Mouse (Mus musculus): Measurements from ENCODE around the gene Plxnb3. TPM values are rescaled to one million over a fixed set of nuclear protein-coding genes. Genes with fewer than 3 reads are reported as not detected.

Plxnb3 gene
- 0.95 and 1.9 TPM in 2 replicates for polyA plus RNA-seq (2012; rRNA removed)

DNA sequence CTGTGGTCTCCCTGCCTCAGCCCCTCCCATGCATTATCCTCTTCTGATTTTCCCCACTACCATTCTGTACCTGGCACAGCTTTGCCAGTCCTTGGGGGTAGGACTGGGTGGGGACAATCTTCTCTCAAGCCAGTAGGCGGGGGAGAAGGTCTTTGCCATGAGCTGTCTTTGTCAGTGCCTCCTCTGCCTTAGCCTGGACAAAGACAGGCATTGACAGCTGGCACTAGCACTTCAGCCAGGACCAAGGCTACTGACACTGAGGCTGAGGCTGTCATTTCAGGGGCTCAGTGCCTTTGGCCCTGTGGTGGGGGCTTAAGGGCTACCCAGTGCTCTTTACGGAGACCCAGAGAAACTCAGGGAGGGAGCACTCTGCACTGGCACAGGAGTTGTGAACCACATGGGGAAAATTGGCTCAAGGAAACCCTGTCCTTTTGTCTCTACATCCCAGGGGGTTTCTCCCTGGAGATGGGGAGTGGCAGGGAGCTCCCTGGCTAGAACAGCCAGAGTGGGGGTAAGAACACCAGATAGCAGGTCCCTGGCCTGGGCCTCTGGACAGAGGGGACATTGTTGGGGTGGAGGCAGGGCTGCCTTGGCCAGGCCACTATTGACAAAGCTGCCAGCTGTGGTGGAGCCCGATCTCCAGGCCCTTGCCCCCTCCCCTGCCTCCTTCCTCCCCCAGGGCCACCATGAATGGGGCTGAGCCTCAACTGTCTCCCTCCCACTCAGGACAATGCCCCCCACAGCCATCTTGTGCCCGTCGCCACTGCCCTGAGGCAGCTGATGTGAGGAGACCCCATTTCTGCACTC lies at the start of gene Plxnb3:
TSS of gene Plxnb3 (plus strand) at position 757 of the 807 bp plus-strand sequence.

DNA sequence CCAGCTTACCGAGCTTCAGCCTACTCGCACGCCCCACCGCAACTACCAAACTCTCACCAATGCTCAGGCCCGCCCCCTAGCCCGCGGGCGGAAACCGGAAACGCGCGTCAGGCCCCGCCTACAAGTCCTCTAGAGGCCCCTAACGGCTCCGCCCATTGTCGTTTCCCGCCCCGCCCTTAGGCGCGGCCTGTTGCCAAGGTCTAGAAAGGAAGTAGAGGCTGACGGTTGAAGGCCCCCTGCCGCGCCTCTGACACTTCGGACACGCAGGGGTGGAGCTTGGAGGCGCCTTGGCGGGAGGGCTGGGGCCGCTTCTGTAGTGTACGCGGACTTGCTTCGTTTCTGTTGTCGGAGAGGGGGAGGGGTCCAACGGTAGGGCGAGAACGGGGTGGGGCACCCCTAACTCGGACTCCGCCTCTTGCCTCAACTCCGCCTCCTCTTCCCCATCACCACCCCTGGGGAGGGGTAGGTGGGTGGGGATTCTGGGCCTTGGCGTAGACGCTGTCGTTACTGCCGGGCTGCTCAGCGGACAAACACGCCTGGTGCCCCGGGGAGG lies 40.7 kb upstream of the Plxnb3 start, which contains the start of the genes Bcap31 and Abcd1:
TSS of gene Bcap31 (minus strand) at position 67 of the 553 bp plus-strand sequence.
TSS of gene Abcd1 (plus strand) at position 489 of the 553 bp plus-strand sequence.

DNA sequence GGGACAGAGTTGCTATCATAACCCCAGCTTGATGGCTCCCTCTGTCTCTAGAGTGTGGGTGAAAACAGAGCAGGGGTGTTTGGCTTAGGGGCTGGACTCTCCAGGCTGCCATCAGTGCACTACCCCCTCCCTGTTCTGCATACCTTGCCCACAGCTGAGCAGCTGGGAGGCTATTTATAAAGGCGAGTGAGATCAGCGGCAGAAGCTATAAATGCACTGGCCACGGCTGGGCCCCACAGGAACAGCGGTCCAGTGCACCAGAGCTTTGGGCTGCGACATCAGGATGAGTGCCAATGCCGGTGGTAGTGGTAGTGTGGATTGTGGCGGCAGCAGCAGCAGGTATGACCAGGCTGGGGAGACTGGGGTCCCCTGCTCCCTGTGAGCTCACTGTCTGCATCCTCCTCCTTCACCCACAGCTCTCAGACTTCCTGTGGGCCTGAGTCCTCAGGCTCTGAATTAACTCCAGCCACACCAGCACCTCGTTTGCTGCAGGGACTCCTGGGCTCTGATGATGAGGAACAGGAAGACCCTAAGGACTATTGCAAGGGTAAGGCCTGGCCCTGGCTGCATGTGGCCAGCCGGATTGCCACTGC lies 17.4 kb downstream of the Plxnb3 start, which contains the start of gene Srpk3:
TSS of gene Srpk3 (plus strand) at position 238 of the 593 bp plus-strand sequence.

DNA sequence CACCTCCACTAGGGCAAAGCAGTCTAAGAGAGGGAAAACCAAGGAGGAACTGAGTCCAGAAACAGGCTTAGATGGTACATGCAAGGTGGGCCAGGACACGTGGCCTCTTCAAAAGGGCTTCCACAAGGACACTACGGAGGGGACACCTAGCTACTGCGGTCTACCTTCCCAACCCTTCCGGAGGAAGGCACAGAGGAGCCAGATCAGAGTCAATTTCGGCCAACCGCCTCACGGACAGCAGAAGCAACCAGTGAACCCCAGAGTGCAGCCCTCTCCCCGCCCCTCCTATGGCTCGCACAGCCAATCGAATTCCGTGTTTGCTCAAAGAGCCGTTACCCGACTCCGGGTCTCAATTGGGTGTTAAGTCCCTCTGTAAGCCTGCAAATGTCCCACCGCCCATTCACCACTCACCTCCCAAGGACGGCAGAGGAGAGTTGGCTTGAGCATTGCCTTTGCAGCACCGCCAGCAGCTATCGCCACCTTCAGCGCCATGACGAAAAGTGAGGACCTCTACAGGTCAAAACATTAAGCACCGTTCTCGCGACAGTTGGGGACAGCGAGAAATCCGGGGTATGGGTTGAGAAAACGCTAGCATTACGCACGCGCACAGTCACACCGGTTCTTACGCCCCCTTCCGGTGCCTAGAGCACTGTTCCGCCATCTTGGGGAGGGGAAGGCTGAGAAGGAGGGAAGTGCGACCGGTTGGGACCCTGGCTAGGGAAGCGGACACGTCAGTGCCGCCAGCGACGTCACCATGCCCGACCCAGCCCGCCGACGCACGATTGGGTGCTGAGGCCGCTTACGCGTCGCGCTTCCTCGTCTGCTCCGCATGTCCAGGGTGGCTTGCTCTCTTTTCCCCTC lies 29.7 kb downstream of the Plxnb3 start, which contains the start of the genes Idh3g and Ssr4:
TSS of gene Idh3g (minus strand) at position 534 of the 861 bp plus-strand sequence.
TSS of gene Ssr4 (plus strand) at position 665 of the 861 bp plus-strand sequence.

Other genes starting within 250 kb of the Plxnb3 start
- gene Dusp9, start 117.7 kb upstream of the Plxnb3 start, polyA plus RNA-seq (2012; rRNA removed) = 0.28 and 0.40 TPM in 2 replicates
- gene Pnck, start 97.0 kb upstream of the Plxnb3 start, polyA plus RNA-seq (2012; rRNA removed) = 226 and 244 TPM in 2 replicates
- 62.3 and 69.2 TPM in 2 replicates for gene Slc6a8, start 83.9 kb upstream of the Plxnb3 start, polyA plus RNA-seq (2012; rRNA removed)
- 53.9 and 62.7 TPM in 2 replicates for gene Bcap31, start 40.9 kb upstream of the Plxnb3 start, polyA plus RNA-seq (2012; rRNA removed)
- gene Abcd1, start 40.5 kb upstream of the Plxnb3 start, polyA plus RNA-seq (2012; rRNA removed) = 16.0 and 17.5 TPM in 2 replicates
- gene Srpk3, start 17.3 kb downstream of the Plxnb3 start, polyA plus RNA-seq (2012; rRNA removed) = 0.61 and 4.7 TPM in 2 replicates
- gene Idh3g, start 29.8 kb downstream of the Plxnb3 start, polyA plus RNA-seq (2012; rRNA removed) = 431 and 464 TPM in 2 replicates
- 161 and 178 TPM in 2 replicates for gene Ssr4, start 29.9 kb downstream of the Plxnb3 start, polyA plus RNA-seq (2012; rRNA removed)
- 133 and 139 TPM in 2 replicates for gene Pdzd4, start 67.9 kb downstream of the Plxnb3 start, polyA plus RNA-seq (2012; rRNA removed)
- not detected in 2 replicates for gene Avpr2, start 135.0 kb downstream of the Plxnb3 start, polyA plus RNA-seq (2012; rRNA removed)
- gene L1cam, start 139.0 kb downstream of the Plxnb3 start, polyA plus RNA-seq (2012; rRNA removed) = 241 and 245 TPM in 2 replicates
- 6.3 and 7.0 TPM in 2 replicates for gene Arhgap4, start 164.8 kb downstream of the Plxnb3 start, polyA plus RNA-seq (2012; rRNA removed)
- 84.7 and 88.1 TPM in 2 replicates for gene Naa10, start 164.9 kb downstream of the Plxnb3 start, polyA plus RNA-seq (2012; rRNA removed)
- 7.3 and 9.4 TPM in 2 replicates for gene Renbp, start 173.8 kb downstream of the Plxnb3 start, polyA plus RNA-seq (2012; rRNA removed)
- 39.8 and 40.1 TPM in 2 replicates for gene Hcfc1, start 209.3 kb downstream of the Plxnb3 start, polyA plus RNA-seq (2012; rRNA removed)